Mouse (Mus musculus): ENCODE measurements around the gene Stambp. TPM values are rescaled to one million over a fixed set of nuclear protein-coding genes. Genes with fewer than 3 reads are reported as not detected.

Stambp gene
- polyA plus RNA-seq (2014; fragmentation: Illumina TruSeq; extraction: RNeasy Lipid Tissue Mini Kit (QIAGEN cat#74804)) = 75.7 TPM

DNA sequence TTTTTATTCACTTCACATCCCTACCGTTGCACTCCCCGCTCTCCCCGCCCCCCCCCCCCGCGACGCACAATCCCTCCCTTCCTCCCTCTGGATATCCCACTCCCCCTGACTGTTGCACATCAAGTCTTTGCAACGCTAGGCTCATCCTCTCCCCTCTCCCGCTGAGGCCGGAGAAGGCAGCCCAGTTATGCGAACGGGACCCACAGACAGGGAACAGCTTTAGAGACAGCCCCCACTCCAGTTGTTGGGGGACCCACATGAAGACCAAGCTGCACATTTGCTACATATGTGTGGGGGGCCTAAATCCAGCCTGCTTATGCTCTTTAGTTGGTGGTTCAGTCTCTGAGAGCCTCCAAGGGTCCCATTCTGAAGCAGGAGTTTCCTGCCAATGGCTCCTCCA lies at the start of gene Stambp:
Gene Stambp, minus strand, starts transcription at position 59 of the 400 bp plus-strand sequence.

DNA sequence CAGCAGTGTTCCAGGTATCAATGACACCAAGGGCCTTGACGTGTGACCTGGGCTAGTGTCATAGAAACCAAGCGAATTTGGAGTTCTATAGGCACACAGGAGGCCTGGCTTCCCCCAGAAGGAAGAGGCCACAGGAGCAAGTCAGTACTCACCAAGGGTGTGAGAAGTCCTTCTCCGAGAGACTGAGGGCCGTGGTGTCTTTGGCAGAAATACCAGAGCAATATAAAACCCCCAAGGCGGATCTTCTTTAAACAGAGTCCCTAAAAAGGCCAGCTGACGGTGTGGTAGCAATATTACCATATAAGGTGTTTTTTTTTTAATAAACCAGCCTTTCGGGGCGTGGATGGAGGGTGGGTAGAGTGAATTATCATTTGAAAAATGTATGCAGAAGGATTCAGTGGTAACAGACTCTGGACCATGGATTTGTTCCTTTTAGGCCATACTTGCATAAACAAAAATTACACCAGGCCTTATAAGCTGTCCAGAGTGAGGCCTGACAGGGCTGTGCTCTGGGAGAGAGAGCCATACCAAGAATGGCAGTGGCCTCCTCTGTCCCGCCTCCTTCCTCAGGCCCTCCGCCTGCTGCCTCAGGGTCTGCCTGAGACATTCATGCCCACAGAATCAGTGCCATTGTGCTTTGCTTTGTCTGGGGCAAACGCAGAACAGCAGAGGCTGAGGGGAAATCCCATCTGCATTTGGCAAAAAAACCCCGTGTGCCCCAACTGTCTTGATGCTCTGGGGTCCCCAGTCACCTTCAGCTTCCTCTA lies 36.3 kb downstream of the Stambp start, which contains the start of gene Actg2:
Gene Actg2, minus strand, starts transcription at position 238 of the 767 bp plus-strand sequence.

DNA sequence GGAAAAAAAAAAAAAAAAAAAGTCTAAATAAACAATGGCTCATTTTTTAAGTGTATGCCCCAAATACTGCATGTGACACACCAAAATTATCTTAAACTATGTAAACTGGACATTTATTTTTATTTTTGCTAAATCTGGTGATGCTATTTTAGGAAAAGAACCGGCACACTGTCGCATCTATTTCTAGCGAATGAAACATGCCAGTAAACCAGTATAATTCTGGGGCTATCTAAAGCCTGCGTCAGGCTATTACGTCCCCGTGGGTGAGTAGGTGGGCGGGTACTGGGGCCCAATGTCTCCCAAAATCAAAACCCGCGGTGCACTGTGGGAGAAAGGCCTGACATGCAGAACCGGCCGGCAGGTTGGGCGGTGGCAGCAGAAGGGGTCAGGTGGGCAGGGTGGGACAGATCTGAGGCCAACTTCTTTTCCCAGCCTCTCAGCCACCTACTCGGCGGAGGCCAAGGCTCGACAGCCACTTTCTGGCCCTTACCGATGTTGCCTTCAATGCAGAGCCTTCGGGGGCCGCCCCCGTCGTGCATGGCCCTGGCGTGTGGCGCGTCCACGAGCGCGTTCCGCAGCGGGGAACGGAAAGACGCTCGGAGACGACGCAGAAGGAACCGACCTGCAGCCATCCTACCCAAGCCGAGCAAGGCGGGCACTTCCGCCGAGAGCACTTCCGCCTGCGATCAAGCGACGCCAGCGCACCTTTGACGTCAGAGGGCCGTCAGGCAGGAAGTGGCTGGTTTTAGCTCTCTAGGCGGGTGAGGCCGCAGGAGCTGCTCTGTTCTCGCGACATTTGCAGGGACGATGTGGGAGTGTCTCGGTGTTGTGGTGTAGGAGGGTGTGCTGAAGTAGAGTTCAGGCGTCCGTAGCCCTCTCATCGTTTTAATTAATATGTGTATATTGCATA lies 66.0 kb downstream of the Stambp start, which contains the start of gene Dguok:
Gene Dguok, minus strand, starts transcription at position 712 of the 910 bp plus-strand sequence.

Other genes with a start within 250 kb of the Stambp start
- gene Mthfd2, start 246.8 kb downstream of the Stambp start, polyA plus RNA-seq (2014; fragmentation: Illumina TruSeq; extraction: RNeasy Lipid Tissue Mini Kit (QIAGEN cat#74804)) = 7.9 TPM
- 248 TPM for gene Mob1a, start 246.7 kb downstream of the Stambp start, polyA plus RNA-seq (2014; fragmentation: Illumina TruSeq; extraction: RNeasy Lipid Tissue Mini Kit (QIAGEN cat#74804))
- 32.9 TPM for gene Bola3, start 223.6 kb downstream of the Stambp start, polyA plus RNA-seq (2014; fragmentation: Illumina TruSeq; extraction: RNeasy Lipid Tissue Mini Kit (QIAGEN cat#74804))
- gene Tet3, start 113.6 kb downstream of the Stambp start, polyA plus RNA-seq (2014; fragmentation: Illumina TruSeq; extraction: RNeasy Lipid Tissue Mini Kit (QIAGEN cat#74804)) = 19.6 TPM
- 21.2 TPM for gene Dguok, start 65.8 kb downstream of the Stambp start, polyA plus RNA-seq (2014; fragmentation: Illumina TruSeq; extraction: RNeasy Lipid Tissue Mini Kit (QIAGEN cat#74804))
- gene Actg2, start 36.5 kb downstream of the Stambp start, polyA plus RNA-seq (2014; fragmentation: Illumina TruSeq; extraction: RNeasy Lipid Tissue Mini Kit (QIAGEN cat#74804)) = 65.2 TPM
- not detected for gene Clec4f, start 83.5 kb upstream of the Stambp start, polyA plus RNA-seq (2014; fragmentation: Illumina TruSeq; extraction: RNeasy Lipid Tissue Mini Kit (QIAGEN cat#74804))
- gene Cd207, start 105.1 kb upstream of the Stambp start, polyA plus RNA-seq (2014; fragmentation: Illumina TruSeq; extraction: RNeasy Lipid Tissue Mini Kit (QIAGEN cat#74804)) = not detected
- not detected for gene Vax2, start 138.5 kb upstream of the Stambp start, polyA plus RNA-seq (2014; fragmentation: Illumina TruSeq; extraction: RNeasy Lipid Tissue Mini Kit (QIAGEN cat#74804))
- gene Atp6v1b1, start 170.3 kb upstream of the Stambp start, polyA plus RNA-seq (2014; fragmentation: Illumina TruSeq; extraction: RNeasy Lipid Tissue Mini Kit (QIAGEN cat#74804)) = 0.60 TPM
- not detected for gene Ankrd53, start 189.9 kb upstream of the Stambp start, polyA plus RNA-seq (2014; fragmentation: Illumina TruSeq; extraction: RNeasy Lipid Tissue Mini Kit (QIAGEN cat#74804))
- gene Tex261, start 203.1 kb upstream of the Stambp start, polyA plus RNA-seq (2014; fragmentation: Illumina TruSeq; extraction: RNeasy Lipid Tissue Mini Kit (QIAGEN cat#74804)) = 27.5 TPM
- gene Nagk, start 222.3 kb upstream of the Stambp start, polyA plus RNA-seq (2014; fragmentation: Illumina TruSeq; extraction: RNeasy Lipid Tissue Mini Kit (QIAGEN cat#74804)) = 6.8 TPM

Measured in ovary, adult 10 weeks (tissue).